Mouse (Mus musculus) kidney, adult 18-20 months (tissue): ENCODE data around the gene Slc22a2.
"Not testable (repeated sequence)": the region's sequence is repeated elsewhere in the genome, so short reads cannot be mapped to it uniquely, and the experiment has no call there.

Source experiments
- DNase-seq: peaks from one replicate; pipeline ENCODE4 v3.0.0; 2021

Gene Slc22a2

GRCm38 (mm10) chr17:12631771-12632600 is 48.1 kb downstream of the Slc22a2 start:
- no peak for DNase-seq

GRCm38 (mm10) chr17:12634814-12635213 is 50.9 kb downstream of the Slc22a2 start:
- DNase-seq = no peak

DNA sequence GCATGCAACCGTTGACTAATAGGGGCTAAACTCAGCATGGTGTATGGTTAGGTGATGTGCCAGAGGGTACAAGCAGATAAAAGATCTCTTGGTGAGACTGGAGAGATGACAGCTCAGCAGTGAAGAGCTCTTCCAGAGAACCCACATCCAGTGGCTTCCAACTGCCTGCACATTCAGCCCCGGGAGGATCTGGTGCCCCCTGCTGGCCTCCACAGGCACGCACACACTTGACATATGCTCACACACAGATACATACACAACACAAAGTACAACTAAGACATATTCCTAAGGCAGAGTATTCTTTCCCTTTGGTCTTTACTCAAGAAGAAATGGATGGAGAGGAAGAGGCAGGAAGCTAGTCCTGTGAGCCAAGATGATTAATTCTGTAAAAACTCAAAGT is 55.7 kb downstream of the Slc22a2 start:
- no peak for DNase-seq

GRCm38 (mm10) chr17:12641087-12641486 is 57.2 kb downstream of the Slc22a2 start:
- DNase-seq = no peak

GRCm38 (mm10) chr17:12645461-12645860 is 61.5 kb downstream of the Slc22a2 start:
- no peak for DNase-seq

- no peak for DNase-seq
Measured at GRCm38 (mm10) chr17:12652604-12653003, 68.7 kb downstream of the Slc22a2 start.

GRCm38 (mm10) chr17:12654061-12654460 is 70.1 kb downstream of the Slc22a2 start:
- DNase-seq = no peak

DNA sequence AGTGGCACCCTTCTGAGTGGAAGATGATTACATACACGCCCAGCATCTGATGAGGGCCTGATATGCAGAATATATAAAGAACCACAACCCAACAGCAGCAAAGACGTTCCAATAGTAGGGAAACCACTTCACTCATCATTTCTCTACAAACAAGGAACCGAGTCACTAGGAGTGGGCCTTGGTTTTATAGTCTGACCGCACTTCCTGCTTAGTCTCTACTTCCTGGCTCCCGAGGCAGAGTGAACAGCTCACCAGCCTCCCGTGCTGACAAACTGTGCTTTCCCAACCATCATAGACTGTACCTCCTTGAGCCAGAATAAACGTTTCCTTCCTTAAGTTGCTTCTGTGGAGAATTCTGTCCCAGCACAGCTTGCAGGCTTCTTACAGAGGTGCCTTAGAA is 71.9 kb downstream of the Slc22a2 start:
- no peak for DNase-seq

GRCm38 (mm10) chr17:12658784-12659183 is 74.9 kb downstream of the Slc22a2 start:
- no peak for DNase-seq

- no peak for DNase-seq
Measured at GRCm38 (mm10) chr17:12659233-12659632, 75.3 kb downstream of the Slc22a2 start.

DNA sequence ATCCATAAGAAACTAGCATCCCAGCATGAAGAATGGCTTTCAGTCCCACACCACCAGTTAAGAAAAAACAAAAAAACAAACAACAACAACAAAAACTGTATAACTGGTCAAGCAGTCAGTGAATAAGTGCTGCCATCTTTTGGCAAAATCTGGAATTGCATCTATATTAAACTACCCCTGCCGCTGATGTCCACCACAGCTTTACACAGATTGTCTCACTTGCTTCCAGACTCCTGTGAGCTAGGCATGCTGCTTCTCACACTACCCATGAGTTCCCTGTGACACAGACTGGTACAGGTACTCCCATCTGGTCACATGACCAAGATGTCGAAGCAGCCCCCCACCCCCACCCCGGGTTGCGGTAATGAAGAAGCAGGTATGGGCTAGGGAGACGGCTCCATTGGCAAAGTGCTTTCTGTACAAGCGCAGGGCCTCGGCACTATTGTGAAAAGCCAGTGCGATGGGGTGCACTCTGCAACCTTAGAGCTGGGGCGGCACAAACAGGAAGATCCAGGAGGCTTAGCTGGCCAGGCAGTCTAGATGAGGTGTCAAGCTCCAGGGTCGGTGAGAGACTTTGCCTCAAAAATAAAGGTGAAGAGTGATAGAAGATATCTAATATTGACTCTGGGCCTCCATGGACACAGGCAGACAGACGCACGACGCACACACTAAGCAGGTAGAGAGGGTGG is 76.8 kb downstream of the Slc22a2 start:
- no peak for DNase-seq

DNA sequence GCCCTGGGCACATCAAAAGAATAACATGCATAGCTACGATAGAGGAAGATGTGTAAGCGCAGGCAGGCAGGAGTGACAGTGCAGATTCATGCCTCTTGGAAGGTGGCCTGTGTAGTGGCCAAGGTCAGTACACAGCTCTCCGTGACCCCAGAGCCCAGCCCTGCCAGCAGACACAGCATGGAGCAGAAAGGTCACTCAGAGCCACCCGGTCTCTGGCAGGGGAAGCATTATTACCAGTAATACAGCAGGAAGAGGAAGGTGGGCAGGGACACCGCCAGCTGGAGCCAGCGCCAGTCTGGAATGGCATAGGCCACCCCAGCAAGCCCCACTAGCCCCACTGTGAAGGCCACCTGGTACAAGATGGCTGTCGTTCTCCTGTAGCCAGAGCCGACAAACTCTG is 80.2 kb downstream of the Slc22a2 start:
- DNase-seq = no peak

GRCm38 (mm10) chr17:12668478-12669362 is 84.8 kb downstream of the Slc22a2 start:
- DNase-seq = no peak

GRCm38 (mm10) chr17:12669363-12669679 is 85.4 kb downstream of the Slc22a2 start:
- no peak for DNase-seq

GRCm38 (mm10) chr17:12671029-12671605 is 87.2 kb downstream of the Slc22a2 start:
- DNase-seq = peak; percentile 58

DNA sequence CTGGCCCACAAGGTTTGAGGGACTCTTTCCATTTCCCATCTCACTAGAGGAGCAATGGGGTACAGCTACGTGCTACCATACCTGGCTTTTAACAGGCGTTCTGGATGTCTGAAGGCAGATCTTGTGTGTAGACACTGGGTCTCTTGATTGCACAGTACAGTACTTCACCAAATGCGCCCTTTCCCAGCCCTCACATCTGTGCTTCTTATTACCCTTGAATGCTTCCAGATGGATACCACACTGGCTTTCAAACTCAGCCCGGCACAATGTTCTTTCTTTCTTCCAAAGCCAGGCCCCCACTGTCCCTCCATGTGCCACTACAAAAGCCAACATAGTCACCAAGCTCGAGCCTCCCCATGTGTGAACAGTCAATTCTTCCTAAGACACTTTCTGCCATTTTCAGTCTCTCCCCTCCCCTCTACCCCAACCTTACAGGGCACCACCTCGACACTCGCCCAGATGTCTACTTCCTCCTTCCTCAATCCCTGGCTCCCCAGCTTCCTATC is 88.4 kb downstream of the Slc22a2 start:
- no peak for DNase-seq

- peak; percentile 65 for DNase-seq
Measured at GRCm38 (mm10) chr17:12673871-12674270, 89.9 kb downstream of the Slc22a2 start.

DNA sequence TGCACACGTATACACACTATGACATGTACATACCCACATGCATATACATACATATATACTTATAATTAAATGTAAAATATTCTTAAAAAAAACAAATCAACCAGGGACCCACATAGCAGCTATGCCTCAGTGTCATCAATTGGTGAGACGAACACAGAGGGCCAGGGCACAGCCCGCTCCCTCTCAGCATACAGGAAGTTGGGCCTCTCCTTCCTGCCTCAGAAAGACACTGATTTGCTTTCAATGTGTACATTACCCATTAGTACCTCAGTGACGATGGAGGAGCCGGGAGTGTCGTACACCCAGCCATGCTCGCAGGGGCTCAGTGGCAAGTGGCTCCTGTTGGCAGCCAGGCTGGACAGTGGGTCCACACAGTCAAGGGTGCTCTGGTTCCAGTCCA is 91.0 kb downstream of the Slc22a2 start:
- not testable (repeated sequence) for DNase-seq

DNA sequence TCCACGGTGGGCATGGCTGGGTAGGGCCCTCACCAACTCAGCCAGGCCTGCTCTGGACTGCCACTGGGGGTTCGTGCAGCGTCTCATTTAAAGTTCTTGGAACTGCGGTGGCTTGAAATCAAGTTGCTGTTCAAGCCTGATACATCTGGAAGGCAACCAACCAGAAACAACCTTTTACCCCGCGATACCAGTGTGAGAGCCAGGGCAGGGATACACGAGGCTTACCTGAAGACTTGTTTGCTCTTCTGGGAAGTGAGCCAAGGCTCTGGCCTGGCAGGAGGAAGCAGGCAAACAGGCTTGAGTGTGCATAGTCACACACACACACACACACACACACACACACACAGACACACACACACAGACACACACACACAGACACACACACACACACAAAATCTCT is 91.7 kb downstream of the Slc22a2 start, which contains the start of gene Slc22a1:
Slc22a1 (minus strand) TSS at position 184 of the 400 bp plus-strand sequence.
- DNase-seq = peak; percentile 78

GRCm38 (mm10) chr17:12677139-12677538 is 93.2 kb downstream of the Slc22a2 start:
- DNase-seq = no peak
